Mouse (Mus musculus) lung, postnatal 4 days (tissue): ENCODE results near the gene Flnc.

Experiments used
- DNase-seq, 2 experiments: peaks; one replicate each; pipeline ENCODE4 v3.0.0; 2021

Gene Flnc

DNA sequence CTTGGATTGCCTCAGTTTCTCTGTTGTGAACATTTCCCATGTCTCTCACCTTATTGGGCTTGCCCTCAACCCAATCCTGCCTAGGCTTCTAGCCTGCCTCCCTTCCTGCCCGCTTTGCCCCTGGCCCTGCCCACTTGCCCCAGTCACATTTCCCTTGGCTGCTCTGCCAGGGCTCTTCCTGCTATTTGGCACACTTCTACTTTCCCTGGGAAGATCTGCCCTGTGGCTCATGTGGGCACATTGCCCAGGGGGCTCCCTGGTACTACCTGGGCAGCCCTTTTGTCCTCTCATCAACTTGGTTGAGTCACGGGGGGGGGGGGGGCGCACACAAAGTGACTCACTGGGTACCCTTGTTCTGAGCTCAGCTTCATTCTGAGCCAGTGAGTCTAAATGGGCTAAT is 900 bp upstream of the Flnc start:
- DNase-seq, result no peak

DNA sequence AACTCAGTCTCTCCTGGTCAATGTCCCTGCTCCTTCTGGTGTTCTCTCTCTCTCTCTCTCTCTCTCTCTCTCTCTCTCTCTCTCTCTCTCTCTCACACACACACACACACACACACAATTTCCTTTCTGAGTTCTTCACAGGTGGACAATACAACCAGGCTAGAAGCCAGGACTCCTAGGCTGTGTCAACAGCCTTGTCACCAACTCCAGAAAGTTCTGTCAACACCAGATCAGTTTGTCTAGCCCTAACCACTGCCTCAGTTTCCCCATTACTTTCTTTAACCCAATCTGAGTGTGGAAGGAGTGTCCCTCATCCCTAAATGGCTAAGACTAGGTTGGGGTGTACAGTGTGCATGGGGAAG is 399 bp upstream of the Flnc start:
- no peak for DNase-seq

DNA sequence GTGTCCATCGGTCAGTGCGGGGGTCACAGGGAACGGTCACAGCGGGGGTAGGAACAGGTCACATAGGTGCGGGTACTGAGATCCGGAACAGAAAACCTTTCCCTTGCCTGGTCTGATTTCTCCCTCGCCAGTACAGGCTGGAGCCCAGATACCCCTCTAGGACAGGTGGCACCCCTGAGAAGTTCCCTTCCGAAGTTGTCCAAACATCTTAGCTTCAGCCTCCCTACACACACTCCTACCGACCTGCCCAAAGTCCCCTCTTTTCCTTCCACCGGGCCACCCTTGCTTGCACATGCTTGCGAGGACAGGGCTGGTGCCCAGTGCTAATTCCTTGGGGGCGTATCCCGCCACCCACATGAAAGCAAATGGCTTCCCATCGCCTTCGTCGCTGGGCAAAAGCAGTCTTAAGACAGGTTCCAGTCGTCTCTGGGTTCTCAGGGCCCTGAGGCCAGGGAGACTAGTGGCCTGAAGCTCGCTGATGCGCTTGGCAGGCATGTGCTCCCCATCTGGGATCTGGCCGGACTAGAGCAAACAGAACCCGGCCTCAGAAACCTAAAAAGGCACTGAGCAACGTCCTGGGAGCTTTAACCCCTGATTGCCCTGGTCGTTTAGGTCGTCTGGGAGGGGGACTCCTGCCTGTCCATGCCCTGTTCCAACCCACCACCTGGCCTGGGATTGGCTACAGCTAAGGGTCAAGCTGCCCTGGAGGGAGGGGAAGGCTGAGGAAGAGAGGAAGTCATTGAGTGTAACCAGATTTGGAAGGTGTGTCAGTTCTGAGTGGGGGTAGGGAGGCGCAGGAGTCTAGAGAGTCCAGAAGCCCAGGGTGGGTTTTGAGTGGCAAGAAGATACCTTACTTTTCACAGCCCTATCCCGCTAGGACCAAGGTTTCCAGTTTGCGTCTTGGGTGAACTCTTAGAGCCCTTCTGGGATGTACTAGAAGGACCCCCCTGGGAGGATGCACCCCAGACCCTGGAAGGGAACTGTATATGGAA is 1.0 kb downstream of the Flnc start:
- DNase-seq, result peak in 1 of 2 experiments; percentile 24

DNA sequence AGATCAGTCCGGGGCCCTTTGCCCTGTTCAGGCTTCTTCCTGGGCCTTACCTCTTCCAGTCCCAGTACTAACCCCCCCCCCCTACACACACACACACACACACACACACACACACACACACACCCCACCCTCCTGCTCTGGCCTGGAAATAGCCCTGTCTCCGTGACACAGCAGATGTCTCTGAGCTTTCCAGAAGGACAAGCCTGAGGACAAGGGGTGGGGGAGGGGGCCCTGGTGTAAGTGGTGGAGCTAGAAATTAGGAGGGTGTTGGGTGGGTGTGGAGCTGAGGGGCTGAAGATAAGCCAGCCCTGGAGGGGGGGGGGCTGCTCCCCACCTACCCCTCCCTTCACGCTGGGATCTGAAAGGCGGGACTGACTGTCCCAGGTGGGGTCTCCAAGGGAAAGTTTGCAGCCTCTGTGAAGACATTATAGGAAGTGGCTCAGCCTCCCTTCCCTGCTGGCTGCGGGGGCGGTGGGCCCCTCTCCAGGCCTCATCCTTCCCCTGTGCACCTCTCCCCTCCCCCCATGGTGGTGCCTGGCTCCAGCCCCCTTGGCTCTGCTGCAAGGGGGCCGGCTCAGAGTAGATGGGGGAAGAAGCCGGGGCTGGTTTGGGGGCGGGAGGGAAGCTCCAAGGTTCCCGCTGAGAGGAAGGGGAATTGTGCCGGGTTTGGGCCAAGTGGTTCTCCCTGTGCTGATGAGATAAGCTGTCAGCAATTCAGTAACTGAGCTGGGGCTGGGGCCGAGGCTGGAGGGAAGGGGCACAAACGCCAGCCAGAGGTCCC is 2.0 kb downstream of the Flnc start:
- DNase-seq, result peak; percentile 50 to 57

GRCm38 (mm10) chr6:29435940-29436451 is 2.9 kb downstream of the Flnc start:
- DNase-seq, result peak; percentile 16 to 38

GRCm38 (mm10) chr6:29436461-29436934 is 3.4 kb downstream of the Flnc start:
- DNase-seq, result peak; percentile 62 to 72

GRCm38 (mm10) chr6:29439251-29439650 is 6.2 kb downstream of the Flnc start:
- peak in 1 of 2 experiments; percentile 25 for DNase-seq

GRCm38 (mm10) chr6:29439789-29440188 is 6.7 kb downstream of the Flnc start:
- no peak for DNase-seq

DNA sequence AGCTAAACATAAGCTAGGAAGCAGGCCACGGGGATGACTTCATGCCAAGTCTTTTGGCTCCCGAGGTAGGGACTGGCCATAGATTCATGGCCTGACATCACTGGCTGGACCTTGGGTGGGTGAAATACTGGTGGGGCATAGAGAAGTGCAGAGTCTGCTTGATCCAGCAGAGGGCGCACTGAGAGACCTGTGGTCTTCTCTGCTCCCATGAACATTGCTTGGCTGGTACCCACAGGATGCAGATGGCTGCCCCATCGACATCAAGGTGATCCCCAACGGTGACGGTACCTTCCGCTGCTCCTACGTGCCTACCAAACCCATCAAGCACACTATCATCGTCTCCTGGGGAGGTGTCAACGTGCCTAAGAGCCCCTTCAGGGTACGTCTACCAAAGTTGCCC is 11.7 kb downstream of the Flnc start:
- DNase-seq, result peak; percentile 35 to 53

GRCm38 (mm10) chr6:29445354-29445753 is 12.3 kb downstream of the Flnc start:
- peak; percentile 40 to 46 for DNase-seq

DNA sequence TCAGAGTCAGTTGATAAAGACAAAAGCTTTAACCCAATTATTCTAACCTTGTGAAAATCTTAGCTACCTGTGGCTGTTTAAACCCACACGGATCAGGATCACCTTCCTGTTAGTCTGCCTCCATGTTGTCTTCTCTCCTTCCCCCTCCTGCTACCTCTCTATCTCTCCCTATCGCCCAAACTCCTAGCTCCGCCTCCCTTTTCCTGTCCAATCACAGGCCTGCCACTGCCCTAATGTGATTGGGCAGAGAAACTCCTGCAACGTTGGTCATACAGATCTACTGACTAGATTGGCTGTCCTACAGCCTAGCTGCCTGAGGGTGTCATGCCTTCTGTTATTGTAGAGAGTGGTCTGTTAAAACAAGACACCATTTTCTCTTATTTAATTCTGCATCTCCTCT is 16.8 kb downstream of the Flnc start:
- no peak for DNase-seq

- DNase-seq, result peak in 1 of 2 experiments; percentile 19
These were observed 17.6 kb downstream of the Flnc start for GRCm38 (mm10) chr6:29450667-29451066.

GRCm38 (mm10) chr6:29461502-29461901 is 28.4 kb downstream of the Flnc start:
- DNase-seq, result no peak

GRCm38 (mm10) chr6:29463388-29463787 is 30.3 kb downstream of the Flnc start:
- no peak for DNase-seq

GRCm38 (mm10) chr6:29467583-29468354 is 34.7 kb downstream of the Flnc start, which contains the start of gene Atp6v1f:
Gene Atp6v1f (plus strand): TSS chr6:29467718.
- peak; percentile 92 to 94 for DNase-seq

GRCm38 (mm10) chr6:29468851-29469250 is 35.8 kb downstream of the Flnc start:
- DNase-seq, result no peak

- no peak for DNase-seq
These were observed 38.1 kb downstream of the Flnc start, which contains the start of gene Atp6v1fnb for GRCm38 (mm10) chr6:29471137-29471536. Gene Atp6v1fnb (plus strand): TSS chr6:29471437.

DNA sequence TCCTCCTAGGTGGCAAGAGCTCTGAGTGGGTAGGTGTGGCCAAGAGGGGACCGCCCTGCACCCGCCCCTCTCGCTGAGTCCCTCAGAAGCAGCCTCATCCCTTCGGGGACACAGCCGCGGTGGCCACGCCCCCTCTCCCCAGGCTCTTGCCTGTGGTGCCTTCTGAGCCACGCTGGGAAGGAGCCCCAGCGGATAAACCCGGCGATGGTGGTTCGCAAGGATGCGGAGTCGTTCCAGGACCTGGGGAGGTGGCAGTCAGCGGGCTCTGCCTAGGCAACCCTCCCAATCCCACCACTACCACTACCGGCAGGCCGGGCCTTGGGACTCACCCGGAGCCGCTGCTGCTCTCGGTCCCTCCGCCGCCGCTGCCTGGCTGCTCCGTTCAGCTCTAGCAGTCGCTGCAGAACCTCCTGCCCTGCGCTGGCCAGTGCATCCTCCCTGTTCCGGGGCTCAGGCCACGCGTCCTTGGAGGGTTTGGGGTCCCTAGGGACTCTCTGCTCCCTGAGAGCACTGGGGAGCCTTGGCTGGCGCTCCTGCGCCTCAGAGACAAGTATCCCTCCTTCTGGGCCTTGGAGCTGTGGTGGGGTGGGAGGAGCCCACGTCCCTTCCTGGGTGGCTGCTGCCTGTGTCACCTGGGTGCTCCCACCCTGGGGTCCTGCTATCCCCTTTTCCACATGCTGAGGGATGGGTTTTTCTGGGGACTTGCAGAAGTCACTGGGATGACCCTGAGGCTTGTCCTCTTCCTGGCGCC is 41.1 kb downstream of the Flnc start:
- DNase-seq, result peak; percentile 82 to 87

DNA sequence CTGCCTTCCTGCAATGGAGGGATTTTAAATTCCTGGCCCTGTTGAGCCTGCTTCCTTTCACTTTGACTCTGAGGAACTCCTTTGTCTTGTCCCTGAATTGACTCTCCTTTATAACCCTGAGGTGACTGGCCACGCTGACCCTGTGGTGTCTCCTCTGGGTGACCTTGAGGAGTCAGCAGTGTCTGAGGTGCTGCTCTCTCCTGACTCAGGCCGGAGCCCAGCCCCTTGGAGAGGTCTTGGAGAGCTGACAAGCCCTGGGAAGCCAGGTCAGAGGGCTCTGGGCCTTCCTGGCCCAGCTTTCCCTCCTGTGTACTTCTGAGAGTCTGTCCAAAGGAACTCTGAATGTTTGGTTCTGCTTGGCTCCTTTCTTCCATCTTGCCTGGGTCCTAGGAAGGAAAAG is 41.7 kb downstream of the Flnc start:
- DNase-seq, result no peak

DNA sequence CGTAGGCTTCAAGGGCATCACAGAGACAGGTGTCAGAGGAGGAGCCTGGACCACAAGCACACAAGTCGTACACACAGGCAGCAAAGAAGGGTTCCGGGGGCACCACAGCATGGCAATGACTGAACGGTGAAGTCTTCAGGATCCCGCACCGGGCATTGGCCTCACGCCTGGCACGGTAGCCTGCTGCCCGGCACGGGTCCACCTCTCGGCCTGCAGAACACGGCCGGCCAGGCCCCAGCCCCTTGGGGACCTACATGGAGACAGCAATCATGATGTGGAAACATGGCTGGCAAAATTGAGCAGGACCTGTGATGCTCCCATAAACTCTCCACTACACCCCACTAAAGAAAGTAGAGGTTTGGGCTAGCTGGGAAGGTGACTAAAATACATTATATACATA is 49.6 kb downstream of the Flnc start:
- DNase-seq, result no peak

DNA sequence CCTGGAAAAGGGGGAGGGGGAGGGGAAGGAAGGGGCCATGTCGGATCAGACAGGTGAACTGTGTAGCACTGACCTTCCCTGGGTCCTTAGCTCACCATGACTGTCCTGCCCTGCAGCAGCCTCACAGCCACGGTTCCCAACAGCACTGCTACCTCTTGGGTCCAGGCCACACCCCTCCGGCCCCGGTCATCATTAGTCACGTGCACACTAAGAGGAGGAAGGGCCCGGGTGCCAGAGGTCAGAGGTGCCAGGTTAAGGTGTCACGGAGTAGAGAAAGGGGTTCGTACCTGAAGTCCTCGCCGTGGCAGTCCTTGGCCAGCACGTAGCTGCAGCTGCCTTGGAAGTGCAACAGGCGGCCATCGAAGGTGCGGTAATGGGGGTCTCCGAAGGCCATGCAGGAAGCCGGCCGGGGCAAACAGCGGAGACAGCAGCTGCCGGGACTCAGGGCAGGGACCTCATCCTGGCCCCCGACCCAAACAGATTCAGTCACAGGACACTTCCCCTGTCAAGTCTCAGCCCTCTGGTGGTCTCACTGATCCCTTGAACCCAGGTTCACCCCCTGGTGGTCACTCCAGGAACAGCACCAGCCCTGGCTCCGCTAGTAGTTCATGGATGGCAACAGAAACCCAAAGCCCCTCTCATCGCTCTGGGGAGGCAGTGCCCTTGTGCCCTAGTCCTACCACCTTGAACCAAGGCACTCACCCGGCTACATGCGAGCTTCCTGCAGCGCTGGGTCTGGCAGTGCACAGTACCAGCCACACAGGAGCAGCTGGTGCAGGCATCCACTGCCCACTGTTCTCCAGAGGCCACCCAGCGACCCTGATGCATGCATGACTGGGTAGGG is 51.9 kb downstream of the Flnc start:
- peak; percentile 58 to 81 for DNase-seq
